In genomic region chr12:74316989-74317759, GRCm38 (mm10) we compare ENCODE assay signal across 8 mouse cellular contexts. TPM values are rescaled to one million over a fixed set of nuclear protein-coding genes. Genes with fewer than 3 reads are reported as not detected.
DNase-seq lines count a peak whose midpoint lies in the region; ATAC-seq and TF ChIP-seq lines count a peak whose summit lies in the region.

No protein-coding gene starts in this region.

- ATAC-seq in heart, embryonic 14.5 days (ENCODE audit: insufficient number of reproducible peaks, insufficient read depth, low FRiP score, low read depth): 0 out of 2 replicates have a peak, but pooled peaks have one; percentile 47
- no peak for ATAC-seq in liver, embryonic 12.5 days

- peak overlapping the region; percentile 69 for H3K4me2 ChIP-seq in heart, embryonic 14.5 days (ENCODE audit: low read length)
- H3K4me2 ChIP-seq in liver, embryonic 12.5 days: peak overlapping the region; percentile 58

- H3K9me3 ChIP-seq in heart, embryonic 14.5 days (ENCODE audit: control insufficient read depth, low read length): no peaks in the 10 kb centered on the region
- no peaks in the 10 kb centered on the region for H3K9me3 ChIP-seq in liver, embryonic 12.5 days (replicated peaks)

- peak overlapping the region; percentile 73 for H3K9ac ChIP-seq in heart, embryonic 14.5 days (ENCODE audit: low read length)
- H3K9ac ChIP-seq in liver, embryonic 12.5 days: no peak overlapping the region

- H3K4me3 ChIP-seq in bone marrow, adult 2 months (replicated peaks; ENCODE audit: control insufficient read depth, low read depth, low read length): no peak overlapping the region
- H3K4me3 ChIP-seq in embryonic fibroblast, embryonic 13.5 days (ENCODE audit: insufficient read depth, low read length): peak overlapping the region; percentile 53
- H3K4me3 ChIP-seq in heart, embryonic 14.5 days (ENCODE audit: control insufficient read depth in 1 of 2, insufficient read depth in 1 of 2, low read depth in 1 of 2, low read length in 2 of 2): peak overlapping the region; percentile 58 to 60
- H3K4me3 ChIP-seq in liver, embryonic 12.5 days: peak overlapping the region; percentile 43

- no peak for TF ChIP-seq POLR2A in bone marrow, adult 2 months (IDR thresholded peaks at IDR 0.05; ENCODE audit: borderline replicate concordance, control insufficient read depth, low read depth, low read length)
- peak; percentile 57 for TF ChIP-seq POLR2A in embryonic fibroblast, embryonic 13.5 days (IDR thresholded peaks at IDR 0.05; ENCODE audit: low read depth, low read length)

- TF ChIP-seq CTCF in bone marrow, adult 2 months (IDR thresholded peaks at IDR 0.05; ENCODE audit: control insufficient read depth, insufficient read depth, low read length): peak; percentile 43
- TF ChIP-seq CTCF in embryonic fibroblast, embryonic 13.5 days (IDR thresholded peaks at IDR 0.05; ENCODE audit: borderline replicate concordance, insufficient read depth, low read length): peak; percentile 40; the same call in 1 of the 2 replicates

- no peaks in the 10 kb centered on the region for H3K36me3 ChIP-seq in heart, embryonic 14.5 days (ENCODE audit: control insufficient read depth, insufficient read depth, low read length)
- no peaks in the 10 kb centered on the region for H3K36me3 ChIP-seq in liver, embryonic 12.5 days

- H3K27ac ChIP-seq in bone marrow, adult 2 months (ENCODE audit: control insufficient read depth, insufficient read depth, low read depth, low read length, poor library complexity): no peak overlapping the region
- H3K27ac ChIP-seq in embryonic fibroblast, embryonic 13.5 days (ENCODE audit: insufficient read depth, low read length): no peak overlapping the region
- H3K27ac ChIP-seq in heart, embryonic 14.5 days (replicated peaks in 1 of 2; ENCODE audit: control insufficient read depth in 1 of 2, insufficient read depth in 1 of 2, low read depth in 2 of 2, low read length in 2 of 2): peak overlapping the region; percentile 50 to 69; a peak in 2 of 4 replicates
- H3K27ac ChIP-seq in liver, embryonic 12.5 days: no peak overlapping the region

- DNase-seq in B cell, adult 2 months: peak; percentile 3 to 8
- DNase-seq in kidney, postnatal 10 days: peak; percentile 85
- DNase-seq in neural tube, embryonic 10.5 days (ENCODE audit: extremely low spot score, low spot score): peak; percentile 76
- DNase-seq in thymus, adult 18-20 months: peak; percentile 24 to 25

- H3K4me1 ChIP-seq in bone marrow, adult 2 months (ENCODE audit: control insufficient read depth, insufficient read depth, low read length): no peaks in the 10 kb centered on the region; the same call in 1 of the 2 replicates
- no peaks in the 10 kb centered on the region for H3K4me1 ChIP-seq in embryonic fibroblast, embryonic 13.5 days (ENCODE audit: control insufficient read depth, insufficient read depth, low read length)
- peaks cover 0 to 3% of the 10 kb centered on the region in 2 experiments; a peak in 3 of 4 replicates for H3K4me1 ChIP-seq in heart, embryonic 14.5 days (ENCODE audit: control insufficient read depth in 2 of 2, insufficient read depth in 2 of 2, low read length in 2 of 2)
- no peaks in the 10 kb centered on the region for H3K4me1 ChIP-seq in liver, embryonic 12.5 days

- WGBS in bone marrow, adult 2 months: 14% methylated on average over 15 of the region's 15 CpGs
- 18% methylated on average over 15 of the region's 15 CpGs for WGBS in heart, embryonic 14.5 days
- WGBS in liver, embryonic 12.5 days (ENCODE audit: insufficient replicate concordance): 16% methylated on average over 15 of the region's 15 CpGs

- no peaks in the 10 kb centered on the region for H3K27me3 ChIP-seq in heart, embryonic 14.5 days (ENCODE audit: control insufficient read depth, insufficient read depth, low read length)
- no peaks in the 10 kb centered on the region for H3K27me3 ChIP-seq in liver, embryonic 12.5 days (replicated peaks)

RNA-seq across cellular contexts. Expression of gene Gm11042, which starts 1.0 kb away (rescaled TPM):
- polyA plus RNA-seq in bone marrow, adult 2 months (2011; ENCODE audit: insufficient read depth, insufficient read length, low replicate concordance, missing spikeins): not detected in 2 replicates
- polyA plus RNA-seq in embryonic fibroblast, embryonic 13.5 days (2011; ENCODE audit: insufficient read length, low read depth, missing spikeins): not detected in 2 replicates
- polyA plus RNA-seq in heart, embryonic 14.5 days (2014; fragmentation: Nextera tagmentation; extraction: Ambion mirVana): not detected in 2 replicates
- polyA plus RNA-seq in liver, embryonic 12.5 days (2016; fragmentation: Nextera tagmentation; extraction: Ambion mirVana): not detected in 2 replicates

Comparison
In these comparisons a context has a peak if more than half of its experiments do, and no peak if none do; other contexts are left out.
1. DNase-seq: peak in every context shown above with its lines; median percentile 85 in kidney, postnatal 10 days; 76 in neural tube, embryonic 10.5 days; 24 in thymus, adult 18-20 months; 6 in B cell, adult 2 months.
2. H3K27ac ChIP-seq: peak in heart, embryonic 14.5 days (2 of 2); none in bone marrow, adult 2 months (single experiment), embryonic fibroblast, embryonic 13.5 days (single experiment) and liver, embryonic 12.5 days (single experiment).